Mouse (Mus musculus): Measurements from ENCODE around the gene Gm47791.

- no peak for TF ChIP-seq POLR2A (IDR thresholded peaks at IDR 0.05; ENCODE audit: insufficient read length, low read depth)
- no peak for TF ChIP-seq MYOD1 (IDR thresholded peaks at IDR 0.05; ENCODE audit: control insufficient read depth in 1 of 3, insufficient read length in 2 of 3, low read depth in 2 of 3)
- TF ChIP-seq MAX (IDR thresholded peaks at IDR 0.05; ENCODE audit: low read depth), result no peak
- TF ChIP-seq TCF12 (IDR thresholded peaks at IDR 0.05; ENCODE audit: insufficient read depth, poor library complexity, severe bottlenecking), result no peak
- no peak for TF ChIP-seq TCF3 (IDR thresholded peaks at IDR 0.05; ENCODE audit: insufficient read length, low read depth)
These were observed 9.4 kb downstream of the Gm47791 start for GRCm38 (mm10) chr1:82761454-82762169.
